Comparison of ENCODE assay signal across 9 mouse cellular contexts in the genomic region with DNA sequence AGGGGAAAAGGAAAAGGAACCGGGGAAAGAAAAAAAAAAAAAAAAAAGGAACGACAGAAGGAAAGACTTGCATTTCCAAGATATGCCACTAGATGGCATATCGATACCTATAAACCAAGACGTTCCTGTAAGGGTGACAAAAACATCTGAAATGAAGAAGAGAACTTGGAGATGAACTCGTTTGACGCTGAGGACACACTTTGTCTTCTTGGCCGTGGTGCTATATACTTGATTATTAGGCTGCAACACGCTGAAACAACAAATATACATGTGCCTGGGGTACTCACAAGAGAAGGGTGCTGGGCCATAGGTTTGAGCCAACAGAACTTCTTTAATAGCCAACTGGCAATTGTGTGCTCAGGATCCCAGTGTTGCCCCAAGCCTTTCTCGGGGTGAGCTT.
DNase-seq lines count a peak whose midpoint lies in the region; ATAC-seq and TF ChIP-seq lines count a peak whose summit lies in the region.
"Had no signal": no experiment of that assay in that cellular context is flagged by ENCODE, and none has a peak within 500 bp of the region (broad histone marks: within the 10 kb centered on the region; RNA-seq: fewer than 3 reads in every experiment).

No protein-coding gene starts in this region.

- no peak overlapping the region for H3K4me3 ChIP-seq in intestine, embryonic 14.5 days (ENCODE audit: low read depth, low read length)
- no peak overlapping the region for H3K4me3 ChIP-seq in intestine, embryonic 15.5 days (replicated peaks)
- no peak overlapping the region for H3K4me3 ChIP-seq in G1E (ENCODE audit: low read depth, low read length)
- H3K4me3 ChIP-seq in hindbrain, embryonic 13.5 days = no peak overlapping the region
- 0 out of 2 replicates have a peak overlapping the region, but pooled peaks have one; percentile 14 for H3K4me3 ChIP-seq in limb, embryonic 15.5 days
- H3K4me3 ChIP-seq in neural tube, embryonic 14.5 days (ENCODE audit: low read depth, low read length) = no peak overlapping the region
- H3K4me3 ChIP-seq: embryonic facial prominence, embryonic 12.5 days had no signal

- no peaks in the 10 kb centered on the region for H3K27me3 ChIP-seq in intestine, embryonic 14.5 days (replicated peaks; ENCODE audit: control insufficient read depth, insufficient read depth, low read length)
- no peaks in the 10 kb centered on the region for H3K27me3 ChIP-seq in intestine, embryonic 15.5 days (replicated peaks)
- H3K27me3 ChIP-seq in G1E (ENCODE audit: insufficient read depth, low read length) = no peaks in the 10 kb centered on the region
- peaks cover 4% of the 10 kb centered on the region; the same call in 1 of the 2 replicates for H3K27me3 ChIP-seq in hindbrain, embryonic 13.5 days
- H3K27me3 ChIP-seq in limb, embryonic 15.5 days = no peaks in the 10 kb centered on the region
- H3K27me3 ChIP-seq in neural tube, embryonic 14.5 days (ENCODE audit: control insufficient read depth, insufficient read depth, low read length) = no peaks in the 10 kb centered on the region
- H3K27me3 ChIP-seq: embryonic facial prominence, embryonic 12.5 days had no signal

- no peak overlapping the region for H3K27ac ChIP-seq in intestine, embryonic 14.5 days (ENCODE audit: low read depth)
- no peak overlapping the region for H3K27ac ChIP-seq in intestine, embryonic 15.5 days
- no peak overlapping the region for H3K27ac ChIP-seq in hindbrain, embryonic 13.5 days
- no peak overlapping the region for H3K27ac ChIP-seq in limb, embryonic 15.5 days
- H3K27ac ChIP-seq in neural tube, embryonic 14.5 days (ENCODE audit: low read depth, low read length) = no peak overlapping the region
- H3K27ac ChIP-seq: embryonic facial prominence, embryonic 12.5 days had no signal

- no peak for ATAC-seq in intestine, embryonic 14.5 days (replicated peaks; ENCODE audit: low FRiP score, low TSS enrichment, low read depth)
- no peak for ATAC-seq in intestine, embryonic 15.5 days
- ATAC-seq in G1E (ENCODE audit: extremely low read depth, insufficient number of reproducible peaks, low FRiP score, poor library complexity, severe bottlenecking) = no peak
- peak; percentile 57; the same call in 1 of the 2 replicates for ATAC-seq in hindbrain, embryonic 13.5 days (ENCODE audit: low FRiP score)
- ATAC-seq in limb, embryonic 15.5 days (ENCODE audit: insufficient number of reproducible peaks, low FRiP score, low TSS enrichment, low read depth) = no peak
- peak; percentile 63; the same call in 1 of the 2 replicates for ATAC-seq in neural tube, embryonic 14.5 days (ENCODE audit: low read depth)

- H3K9me3 ChIP-seq in intestine, embryonic 14.5 days (ENCODE audit: control insufficient read depth, low read length) = no peaks in the 10 kb centered on the region
- no peaks in the 10 kb centered on the region for H3K9me3 ChIP-seq in intestine, embryonic 15.5 days
- H3K9me3 ChIP-seq in G1E (replicated peaks) = no peaks in the 10 kb centered on the region
- no peaks in the 10 kb centered on the region for H3K9me3 ChIP-seq in hindbrain, embryonic 13.5 days
- no peaks in the 10 kb centered on the region for H3K9me3 ChIP-seq in limb, embryonic 15.5 days
- H3K9me3 ChIP-seq in neural tube, embryonic 14.5 days (ENCODE audit: control insufficient read depth, low read length) = no peaks in the 10 kb centered on the region
- H3K9me3 ChIP-seq: embryonic facial prominence, embryonic 12.5 days had no signal

- H3K36me3 ChIP-seq in intestine, embryonic 14.5 days (ENCODE audit: control insufficient read depth, insufficient read depth, low read length) = no peaks in the 10 kb centered on the region
- H3K36me3 ChIP-seq in intestine, embryonic 15.5 days = no peaks in the 10 kb centered on the region
- no peaks in the 10 kb centered on the region for H3K36me3 ChIP-seq in G1E (replicated peaks)
- no peaks in the 10 kb centered on the region for H3K36me3 ChIP-seq in hindbrain, embryonic 13.5 days
- H3K36me3 ChIP-seq in limb, embryonic 15.5 days = no peaks in the 10 kb centered on the region
- H3K36me3 ChIP-seq in neural tube, embryonic 14.5 days (ENCODE audit: control insufficient read depth, insufficient read depth, low read length) = no peaks in the 10 kb centered on the region
- H3K36me3 ChIP-seq: embryonic facial prominence, embryonic 12.5 days had no signal

- TF ChIP-seq CTCF in G1E (IDR thresholded peaks at IDR 0.05; ENCODE audit: low read depth, low read length) = no peak

- no peak overlapping the region for H3K9ac ChIP-seq in intestine, embryonic 14.5 days (ENCODE audit: low read length)
- no peak overlapping the region for H3K9ac ChIP-seq in intestine, embryonic 15.5 days
- no peak overlapping the region for H3K9ac ChIP-seq in hindbrain, embryonic 13.5 days
- no peak overlapping the region for H3K9ac ChIP-seq in limb, embryonic 15.5 days
- H3K9ac ChIP-seq in neural tube, embryonic 14.5 days (replicated peaks; ENCODE audit: low read depth, low read length) = no peak overlapping the region
- H3K9ac ChIP-seq: embryonic facial prominence, embryonic 12.5 days had no signal

- H3K4me2 ChIP-seq in intestine, embryonic 14.5 days (ENCODE audit: low read length) = no peak overlapping the region
- H3K4me2 ChIP-seq in intestine, embryonic 15.5 days (replicated peaks) = no peak overlapping the region
- no peak overlapping the region for H3K4me2 ChIP-seq in hindbrain, embryonic 13.5 days
- H3K4me2 ChIP-seq in limb, embryonic 15.5 days = peak overlapping the region; percentile 26; the same call in 1 of the 2 replicates
- no peak overlapping the region for H3K4me2 ChIP-seq in neural tube, embryonic 14.5 days (ENCODE audit: low read depth, low read length)
- H3K4me2 ChIP-seq: embryonic facial prominence, embryonic 12.5 days had no signal

- 8% methylated on average over 9 of the region's 9 CpGs for WGBS in intestine, embryonic 14.5 days
- 8% methylated on average over 9 of the region's 9 CpGs for WGBS in intestine, embryonic 15.5 days
- WGBS in hindbrain, embryonic 13.5 days = 9% methylated on average over 9 of the region's 9 CpGs
- WGBS in limb, embryonic 15.5 days = 6% methylated on average over 9 of the region's 9 CpGs
- WGBS in neural tube, embryonic 14.5 days = 7% methylated on average over 9 of the region's 9 CpGs

- DNase-seq in intestine, embryonic 14.5 days (ENCODE audit: low spot score) = peak; percentile 61
- peak; percentile 3 for DNase-seq in G1E (ENCODE audit: low spot score)
- peak; percentile 10 to 26 for DNase-seq in cerebellum, postnatal 25 days
- no peak for DNase-seq in adrenal gland, adult 2 months

- no peaks in the 10 kb centered on the region for H3K4me1 ChIP-seq in intestine, embryonic 14.5 days (replicated peaks; ENCODE audit: control insufficient read depth, insufficient read depth, low read length)
- no peaks in the 10 kb centered on the region for H3K4me1 ChIP-seq in intestine, embryonic 15.5 days (replicated peaks)
- H3K4me1 ChIP-seq in G1E (ENCODE audit: insufficient read depth, low read depth, low read length) = no peaks in the 10 kb centered on the region
- H3K4me1 ChIP-seq in hindbrain, embryonic 13.5 days (replicated peaks) = no peaks in the 10 kb centered on the region
- 0 out of 2 replicates have a peak, but pooled peaks cover 2% of the 10 kb centered on the region for H3K4me1 ChIP-seq in limb, embryonic 15.5 days
- H3K4me1 ChIP-seq in neural tube, embryonic 14.5 days (ENCODE audit: control insufficient read depth, insufficient read depth, low read length) = no peaks in the 10 kb centered on the region

Comparison
In these comparisons a context has a peak if more than half of its experiments do, and no peak if none do; other contexts are left out.
1. ATAC-seq: peak in hindbrain, embryonic 13.5 days (single experiment) and neural tube, embryonic 14.5 days (single experiment); none in intestine, embryonic 14.5 days (single experiment), intestine, embryonic 15.5 days (single experiment), G1E (single experiment) and limb, embryonic 15.5 days (single experiment).